Mouse (Mus musculus): ENCODE results near the gene Ccnk. TPM values are rescaled to one million over a fixed set of nuclear protein-coding genes. Genes with fewer than 3 reads are reported as not detected.

The Ccnk gene
- total RNA-seq, 2 experiments from 2014 or later, result 28.8 to 29.6 TPM

DNA sequence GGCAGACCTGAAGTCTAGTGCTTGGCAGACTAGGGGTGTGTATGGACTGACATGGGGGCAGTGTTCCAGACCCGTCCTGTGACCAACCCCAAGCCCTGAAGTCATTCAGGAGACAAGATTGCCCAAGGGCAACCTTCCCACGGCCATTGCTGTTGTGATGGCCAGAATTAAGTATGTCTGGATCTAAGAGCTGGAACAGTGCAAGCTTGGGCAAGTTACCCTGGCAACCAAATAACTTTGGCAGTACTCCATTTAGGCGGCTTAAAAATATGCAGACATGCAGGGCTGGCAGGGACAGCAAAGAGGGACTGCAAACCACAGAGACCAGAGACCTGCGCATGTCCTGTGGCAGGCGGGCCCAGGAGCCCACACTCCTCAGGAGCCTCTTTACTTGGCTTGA, 60.1 kb downstream of the Ccnk start:
- intact Hi-C loops (cut with DNase I), result no loop called here
- DNase-seq (ENCODE audit: low spot score in 2 of 2), result peak; percentile 73 to 90

DNA sequence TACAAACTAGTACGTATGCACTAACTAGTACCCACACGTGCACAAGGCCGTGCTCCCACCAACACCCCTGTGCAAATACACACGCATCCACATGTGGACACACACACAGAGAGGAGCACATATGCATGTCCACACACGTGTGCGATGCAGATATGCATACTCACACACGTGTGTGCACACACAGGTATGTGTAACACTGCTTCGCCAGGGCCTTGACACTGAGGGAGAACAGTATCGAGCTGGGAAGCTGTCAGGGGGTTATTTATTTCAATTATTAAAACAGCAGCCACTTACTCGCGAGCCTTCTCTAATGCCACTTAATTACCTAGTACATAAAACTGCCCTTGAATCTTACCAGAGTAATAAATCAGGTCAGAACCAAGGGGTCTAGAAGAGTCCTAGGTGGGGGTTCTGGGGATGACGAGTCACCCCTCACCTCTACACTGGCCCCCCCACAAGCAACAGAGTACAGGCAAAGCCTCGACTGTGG, 61.1 kb downstream of the Ccnk start:
- DNase-seq (ENCODE audit: low spot score in 2 of 2), result no peak
- intact Hi-C loops (cut with DNase I), result no loop called here

DNA sequence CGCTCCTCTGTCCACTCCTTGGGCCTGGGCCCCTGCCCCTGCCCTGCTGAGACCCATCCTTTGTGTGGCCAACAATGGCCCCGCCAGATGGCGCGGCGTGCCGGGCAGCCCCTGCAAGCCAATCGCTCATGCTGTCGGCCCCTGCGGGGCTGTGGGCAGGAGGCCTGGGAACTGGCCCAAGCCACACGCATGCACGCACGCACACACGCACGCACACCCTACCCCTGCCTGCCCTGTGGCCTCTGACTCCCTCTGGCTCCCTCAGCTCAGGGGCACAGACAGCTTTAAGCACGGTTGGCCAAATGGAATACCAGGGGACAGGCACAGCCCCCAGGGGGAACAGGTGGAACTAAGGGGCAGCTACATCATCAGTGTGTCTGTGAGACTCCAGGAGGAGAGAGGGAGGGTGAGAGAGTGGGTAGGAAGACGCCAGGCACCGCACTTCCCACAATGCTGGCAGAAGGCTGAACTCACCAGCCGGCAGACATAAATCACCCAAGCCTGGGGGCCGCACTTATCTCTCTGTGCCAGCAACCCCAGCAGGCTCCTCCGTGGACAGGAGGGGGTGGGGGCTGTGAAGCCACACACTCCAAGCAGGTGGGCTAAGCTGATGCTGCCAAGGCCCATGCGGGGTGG, 61.7 kb downstream of the Ccnk start:
- DNase-seq (ENCODE audit: low spot score in 2 of 2), result peak; percentile 60 to 83
- intact Hi-C loops (cut with DNase I), result no loop called here

DNA sequence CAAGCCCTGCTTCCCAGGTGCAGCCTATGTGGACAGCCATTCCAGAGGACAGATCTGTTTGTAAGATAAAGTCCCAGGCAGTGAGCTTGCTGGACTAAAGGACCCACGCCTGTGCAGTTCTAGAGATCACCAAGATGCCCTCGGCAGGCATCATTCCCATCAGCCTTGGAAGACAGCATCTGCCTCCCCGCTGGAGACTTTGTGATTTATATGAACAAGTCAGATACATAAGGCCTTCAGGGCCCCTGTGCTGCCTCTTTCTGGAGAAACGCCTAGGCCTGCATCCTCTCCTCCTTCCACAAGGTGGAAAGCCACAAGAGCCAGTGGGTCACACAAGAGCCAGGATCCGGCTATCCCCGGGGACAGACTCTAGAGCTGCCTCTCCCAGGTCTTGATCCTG, 62.2 kb downstream of the Ccnk start:
- intact Hi-C loops (cut with DNase I), result no loop called here

DNA sequence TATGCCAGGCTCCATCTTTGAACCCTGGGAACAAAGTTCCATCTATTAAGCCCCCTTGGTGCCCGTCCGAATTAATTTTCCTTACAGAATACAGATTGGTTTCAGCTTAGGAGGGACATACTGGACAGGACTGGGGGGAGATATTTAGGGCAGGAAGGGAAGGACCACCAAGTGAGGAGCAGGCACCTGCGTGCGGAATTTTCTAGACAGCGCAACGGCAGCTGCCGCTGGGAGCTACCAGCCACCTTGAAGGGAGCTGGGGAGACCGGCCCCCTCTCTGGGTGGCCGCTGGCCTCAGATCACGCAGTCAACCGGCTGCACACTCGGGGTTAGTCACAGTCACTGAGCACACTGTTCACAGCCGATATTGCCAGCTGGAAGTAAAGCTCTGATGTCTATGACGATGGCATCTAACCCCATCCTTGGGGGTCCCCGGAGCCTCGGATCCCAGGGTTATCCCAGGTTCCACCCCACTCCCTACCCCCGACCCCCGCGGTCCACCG, 62.9 kb downstream of the Ccnk start:
- DNase-seq (ENCODE audit: low spot score in 2 of 2), result no peak

More for the DNA sequence above, 62.2 kb downstream of the Ccnk start:
- no peak for DNase-seq (ENCODE audit: low spot score in 2 of 2)

DNA sequence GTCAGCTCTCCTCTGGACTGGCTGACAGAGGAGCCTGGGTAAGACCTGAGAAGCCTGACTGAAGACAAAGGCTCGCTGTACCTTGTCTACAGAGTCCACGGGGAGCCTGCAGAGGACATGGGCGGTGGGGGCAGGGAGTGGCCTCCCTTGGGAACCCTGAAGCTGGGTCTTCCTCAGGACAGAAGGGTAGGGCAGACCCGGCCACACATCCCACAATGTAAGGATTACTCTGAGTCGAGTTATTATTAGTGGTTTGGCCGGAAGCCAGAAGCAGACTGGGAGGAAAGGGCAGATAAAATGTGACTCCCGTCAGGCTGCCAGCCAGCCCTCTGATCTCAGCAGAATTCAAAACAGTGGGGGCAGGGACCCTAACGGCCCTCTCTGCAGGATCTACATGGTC, 65.4 kb downstream of the Ccnk start:
- intact Hi-C loops (cut with DNase I), result no loop called here
- no peak for DNase-seq (ENCODE audit: low spot score in 2 of 2)

More for the DNA sequence above, 62.9 kb downstream of the Ccnk start:
- intact Hi-C loops (cut with DNase I), result no loop called here

DNA sequence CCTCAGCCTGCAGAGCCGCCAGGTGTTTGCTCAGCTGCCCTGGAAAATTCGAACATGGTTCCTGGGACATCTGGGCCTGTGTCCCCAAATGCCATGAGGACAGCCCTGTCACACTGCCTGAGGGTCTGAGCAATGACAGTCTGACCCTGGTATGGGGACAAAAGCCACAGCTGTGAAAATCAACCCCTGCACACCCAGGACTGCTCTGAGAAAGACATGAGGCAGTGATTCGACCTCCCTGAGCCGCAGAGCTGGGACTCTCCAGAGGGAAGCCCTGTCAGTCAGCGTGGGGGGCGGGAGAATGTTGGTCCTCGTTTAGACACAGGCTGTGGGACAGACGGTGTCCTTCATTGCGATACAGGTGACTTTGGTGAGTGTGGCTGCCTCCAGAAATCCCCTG, 66.2 kb downstream of the Ccnk start:
- intact Hi-C loops (cut with DNase I), result no loop called here
- no peak for DNase-seq (ENCODE audit: low spot score in 2 of 2)

DNA sequence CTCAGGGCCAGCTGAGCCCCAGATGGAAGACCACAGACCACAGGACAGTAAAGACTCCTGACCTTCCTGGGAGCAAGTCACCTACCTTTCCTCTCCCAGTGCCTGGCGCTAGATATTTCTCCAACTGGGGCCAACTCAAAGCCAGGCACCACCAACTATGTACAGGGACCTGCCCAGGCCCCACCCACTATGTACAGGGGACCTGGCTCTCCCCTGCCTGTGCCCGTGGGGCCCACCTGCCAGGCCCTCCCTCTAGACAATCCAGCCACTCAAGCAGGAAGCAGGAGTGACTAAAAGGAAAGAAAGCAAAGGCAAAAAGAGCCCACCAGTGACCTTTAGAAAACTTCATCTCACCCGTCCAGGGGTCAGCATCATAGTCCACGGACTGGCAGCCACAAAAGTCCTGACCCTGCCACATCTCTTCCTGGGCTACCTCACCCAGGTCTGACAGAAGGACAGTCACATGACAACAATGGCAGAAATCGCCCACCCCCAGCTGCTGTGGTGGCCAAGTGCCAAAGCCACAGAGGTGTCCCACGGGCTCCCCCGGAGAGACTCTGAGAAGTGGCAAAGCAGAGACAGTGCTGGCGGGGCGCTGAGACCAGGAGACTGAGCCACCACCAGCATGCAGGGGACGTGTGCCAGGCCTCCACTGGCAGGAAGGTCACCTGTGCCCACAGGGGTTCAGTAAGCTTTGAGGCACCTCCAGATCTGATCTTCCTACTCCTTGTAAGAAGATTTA, 67.6 kb downstream of the Ccnk start:
- no peak for DNase-seq (ENCODE audit: low spot score in 2 of 2)
- intact Hi-C loops (cut with DNase I), result no loop called here

DNA sequence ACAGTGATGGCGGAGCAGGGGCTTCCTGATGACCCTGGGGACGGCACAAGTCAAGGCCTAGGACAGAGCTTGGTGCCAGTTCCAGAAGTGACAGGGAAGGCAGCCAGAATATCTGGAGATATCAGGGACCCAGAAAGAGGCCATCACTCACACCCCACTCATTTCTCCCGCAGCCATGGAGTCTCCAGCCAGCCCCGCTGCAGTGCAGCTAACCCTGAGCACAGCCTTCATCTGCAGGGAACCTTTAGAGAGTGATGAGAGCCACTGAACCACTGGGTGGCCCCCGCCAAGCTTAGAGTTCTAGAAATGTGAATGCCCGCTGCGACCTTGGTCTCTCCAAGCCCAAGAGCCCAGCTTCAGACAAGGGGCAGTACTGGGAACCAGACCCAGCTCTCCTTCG, 69.6 kb downstream of the Ccnk start:
- intact Hi-C loops (cut with DNase I), result no loop called here
- DNase-seq (ENCODE audit: low spot score in 2 of 2), result no peak

DNA sequence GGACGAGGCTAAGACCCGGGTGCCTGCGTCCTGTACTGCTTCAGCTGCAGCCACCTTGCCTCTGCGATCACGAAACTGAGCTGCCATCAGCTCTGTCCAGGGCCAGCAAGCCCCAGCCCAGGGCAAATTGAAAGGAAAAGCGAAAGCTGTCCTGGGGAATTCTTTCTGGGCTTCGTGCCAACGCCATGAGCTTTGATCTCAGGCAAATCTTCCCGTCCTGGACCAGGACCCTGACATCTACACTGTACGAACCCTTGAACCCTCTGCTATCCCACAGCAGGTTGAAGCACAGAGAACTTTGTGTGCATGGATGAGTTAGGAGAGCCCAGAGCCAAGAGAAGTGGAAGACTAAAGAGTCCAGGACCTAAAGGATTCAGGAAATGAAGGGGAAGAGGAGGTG, 70.1 kb downstream of the Ccnk start:
- no peak for DNase-seq (ENCODE audit: low spot score in 2 of 2)
- intact Hi-C loops (cut with DNase I), result no loop called here

DNA sequence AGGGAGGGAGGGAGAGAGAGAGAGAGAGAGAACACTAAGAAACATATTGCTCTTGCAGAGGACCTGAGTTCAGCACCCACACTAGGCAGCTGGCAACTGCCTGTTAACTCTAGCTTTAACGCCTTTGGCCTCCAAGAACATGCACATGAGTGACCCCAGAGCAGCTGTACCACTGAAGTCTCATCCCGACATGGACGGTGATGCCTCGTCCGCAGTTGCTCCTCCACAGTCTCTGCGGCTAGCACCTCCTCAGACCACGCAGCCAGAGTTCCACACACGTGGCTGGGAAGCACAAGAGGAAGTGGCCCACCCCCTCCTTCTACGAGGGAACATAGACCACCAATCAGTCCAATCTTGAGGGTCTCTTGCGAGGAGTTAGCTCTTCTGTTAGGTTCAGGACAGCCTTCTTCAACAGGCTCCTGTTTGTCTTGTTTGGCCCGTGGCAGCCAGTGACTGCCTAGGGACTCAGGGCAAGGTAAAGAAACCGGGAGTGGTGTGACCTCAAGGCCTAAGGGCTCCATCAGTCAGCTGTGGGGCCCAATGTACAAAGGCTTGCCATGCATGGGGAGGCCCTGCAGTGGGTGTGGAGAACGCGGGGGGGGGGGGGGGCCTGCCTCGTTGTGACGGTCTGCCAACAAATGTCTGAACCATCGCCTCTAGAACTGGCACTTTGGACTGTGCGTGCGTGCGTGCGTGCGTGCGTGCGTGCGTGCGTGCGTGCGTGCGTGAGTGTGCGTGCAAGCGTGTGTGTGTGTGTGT, 71.8 kb downstream of the Ccnk start:
- intact Hi-C loops (cut with DNase I), result no loop called here
- DNase-seq (ENCODE audit: low spot score in 2 of 2), result no peak

DNA sequence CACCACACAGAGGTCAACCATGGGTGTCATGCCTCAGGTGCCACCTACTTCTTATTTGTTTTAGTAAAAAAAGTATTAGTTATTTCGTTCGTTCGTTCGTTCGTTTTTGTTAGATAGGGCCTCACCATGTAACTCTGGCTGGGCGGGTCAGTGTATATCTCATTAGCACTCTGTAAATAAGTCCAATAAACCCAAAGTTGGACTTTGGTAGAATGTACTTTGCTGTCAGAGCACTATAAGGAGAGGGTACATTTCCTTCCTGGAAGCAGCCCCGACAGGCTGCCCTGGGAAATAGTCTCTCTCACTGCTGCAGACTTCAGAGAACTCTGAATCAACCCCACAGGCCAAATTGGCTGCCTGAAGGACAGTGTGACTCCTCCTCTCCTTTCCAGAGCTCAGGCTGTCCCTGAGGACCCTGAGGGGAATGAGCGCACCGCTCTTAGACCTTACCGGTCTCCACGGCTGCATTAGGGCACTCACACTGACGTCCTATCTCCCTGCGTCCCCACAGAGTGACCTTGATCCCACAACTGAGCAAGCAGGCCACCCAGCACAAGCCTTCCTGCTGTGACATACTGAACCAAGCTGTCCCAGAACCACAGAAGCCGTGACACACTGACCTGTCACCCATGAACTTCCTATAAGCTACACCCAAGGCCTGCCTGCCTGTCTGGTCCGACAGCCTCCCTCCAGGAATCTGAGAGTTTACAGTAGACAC, 72.6 kb downstream of the Ccnk start:
- DNase-seq (ENCODE audit: low spot score in 2 of 2), result no peak
- intact Hi-C loops (cut with DNase I), result no loop called here

Other genes with a start within 250 kb of the Ccnk start
- gene Bcl11b, start 176.0 kb upstream of the Ccnk start, total RNA-seq (2021), result 10 to 100 TPM; 54.4 to 71.5 TPM
- 100 to 1,000 TPM; 151 to 157 TPM for gene Setd3, start 265 bp upstream of the Ccnk start, total RNA-seq (2021)
- 10 to 100 TPM; 74.7 to 76.9 TPM for gene Ccdc85c, start 95.8 kb downstream of the Ccnk start, total RNA-seq (2021)
- 1 to 10 TPM; 6.9 to 7.1 TPM for gene Hhipl1, start 126.7 kb downstream of the Ccnk start, total RNA-seq (2021)
- gene Cyp46a1, start 154.8 kb downstream of the Ccnk start, total RNA-seq (2021), result 100 to 1,000 TPM; 295 to 302 TPM
- gene Eml1, start 191.4 kb downstream of the Ccnk start, total RNA-seq (2021), result 10 to 100 TPM; 66.0 to 69.3 TPM

Measured in left cerebral cortex, postnatal 25 days (tissue).